Comparison of ENCODE assay signal across 20 mouse cellular contexts in genomic region chr10:41006634-41007033, GRCm38 (mm10).
DNase-seq lines count a peak whose midpoint lies in the region; ATAC-seq and TF ChIP-seq lines count a peak whose summit lies in the region.
"Had no signal": no experiment of that assay in that cellular context is flagged by ENCODE, and none has a peak within 500 bp of the region (broad histone marks: within the 10 kb centered on the region; RNA-seq: fewer than 3 reads in every experiment).

No protein-coding gene starts in this region.

- H3K36me3 ChIP-seq in liver, embryonic 15.5 days (replicated peaks): no peaks in the 10 kb centered on the region
- H3K36me3 ChIP-seq in stomach, embryonic 15.5 days: no peaks in the 10 kb centered on the region
- H3K36me3 ChIP-seq: embryonic facial prominence, embryonic 10.5 days; midbrain, embryonic 13.5 days; neural tube, embryonic 13.5 days had no signal

- ATAC-seq in erythroblast, adult 5-6 weeks (replicated peaks; ENCODE audit: low FRiP score, poor library complexity, severe bottlenecking): peak; percentile 91
- peak; percentile 99 for ATAC-seq in liver, embryonic 15.5 days (ENCODE audit: insufficient read depth)
- peak; percentile 95 for ATAC-seq in stomach, embryonic 15.5 days (ENCODE audit: insufficient read depth, low FRiP score, low read depth)
- ATAC-seq: forebrain, embryonic 13.5 days; midbrain, embryonic 13.5 days; Patski had no signal

- H3K4me3 ChIP-seq in liver, embryonic 15.5 days (replicated peaks): no peak overlapping the region
- no peak overlapping the region for H3K4me3 ChIP-seq in stomach, embryonic 15.5 days (replicated peaks)
- H3K4me3 ChIP-seq in lung, adult 2 months (replicated peaks; ENCODE audit: extremely low read depth, low read depth, low read length): no peak overlapping the region
- H3K4me3 ChIP-seq: embryonic facial prominence, embryonic 10.5 days; forebrain, embryonic 13.5 days; midbrain, embryonic 13.5 days; neural tube, embryonic 13.5 days had no signal

- no peak for TF ChIP-seq CTCF in lung, adult 2 months (IDR thresholded peaks at IDR 0.05; ENCODE audit: insufficient read depth, low read length)

- peak overlapping the region; percentile 47 for H3K9ac ChIP-seq in liver, embryonic 15.5 days
- H3K9ac ChIP-seq in stomach, embryonic 15.5 days: no peak overlapping the region
- H3K9ac ChIP-seq: forebrain, embryonic 13.5 days; lung, embryonic 14.5 days; midbrain, embryonic 13.5 days; neural tube, embryonic 13.5 days had no signal

- peak overlapping the region; percentile 60 for H3K4me2 ChIP-seq in liver, embryonic 15.5 days
- H3K4me2 ChIP-seq in stomach, embryonic 15.5 days: no peak overlapping the region
- H3K4me2 ChIP-seq: forebrain, embryonic 13.5 days; lung, embryonic 14.5 days; midbrain, embryonic 13.5 days; neural tube, embryonic 13.5 days had no signal

- peak overlapping the region; percentile 90 for H3K27ac ChIP-seq in liver, embryonic 15.5 days (replicated peaks)
- H3K27ac ChIP-seq in stomach, embryonic 15.5 days: no peak overlapping the region
- H3K27ac ChIP-seq: embryonic facial prominence, embryonic 10.5 days; forebrain, embryonic 13.5 days; midbrain, embryonic 13.5 days; neural tube, embryonic 13.5 days had no signal

- H3K4me1 ChIP-seq in liver, embryonic 15.5 days (replicated peaks): peaks cover 39% of the 10 kb centered on the region
- no peaks in the 10 kb centered on the region for H3K4me1 ChIP-seq in stomach, embryonic 15.5 days
- no peaks in the 10 kb centered on the region for H3K4me1 ChIP-seq in lung, adult 2 months (ENCODE audit: control insufficient read depth, insufficient read depth, low read length)
- H3K4me1 ChIP-seq: embryonic facial prominence, embryonic 10.5 days; forebrain, embryonic 13.5 days; midbrain, embryonic 13.5 days; neural tube, embryonic 13.5 days had no signal

- no peak for TF ChIP-seq POLR2A in lung, adult 2 months (IDR thresholded peaks at IDR 0.05; ENCODE audit: borderline replicate concordance, extremely low read depth, low read depth, low read length)

- 23% methylated on average over 9 of the region's 9 CpGs for WGBS in liver, embryonic 15.5 days (ENCODE audit: insufficient replicate concordance)
- WGBS in stomach, embryonic 15.5 days: 75% methylated on average over 9 of the region's 9 CpGs
- 52% methylated on average over 9 of the region's 9 CpGs for WGBS in lung, adult 2 months

- DNase-seq in layer of hippocampus, adult 11-12 months (ENCODE audit: low spot score): peak; percentile 2
- DNase-seq in layer of hippocampus, adult 9-11 months: no peak
- DNase-seq in lung, adult 2 months: no peak
- DNase-seq in kidney, postnatal 10 days: no peak
- DNase-seq in thymus, postnatal 10 days (ENCODE audit: low spot score in 2 of 2): no peak
- DNase-seq: adrenal gland, postnatal 25 days; cerebellum, adult 8-10 months; gastrocnemius, postnatal 14 days; kidney, postnatal 4 days; lung, embryonic 14.5 days; right cerebral cortex, postnatal 14 days; thymus, adult 18-20 months had no signal

- H3K27me3 ChIP-seq in liver, embryonic 15.5 days: no peaks in the 10 kb centered on the region
- no peaks in the 10 kb centered on the region for H3K27me3 ChIP-seq in stomach, embryonic 15.5 days (replicated peaks)
- H3K27me3 ChIP-seq: forebrain, embryonic 13.5 days; midbrain, embryonic 13.5 days; neural tube, embryonic 13.5 days had no signal

- H3K9me3 ChIP-seq in liver, embryonic 15.5 days (replicated peaks): no peaks in the 10 kb centered on the region
- no peaks in the 10 kb centered on the region for H3K9me3 ChIP-seq in stomach, embryonic 15.5 days
- H3K9me3 ChIP-seq: embryonic facial prominence, embryonic 10.5 days; forebrain, embryonic 13.5 days; midbrain, embryonic 13.5 days; neural tube, embryonic 13.5 days had no signal
